Mouse (Mus musculus): ENCODE measurements around the gene Fam3b.

DNA sequence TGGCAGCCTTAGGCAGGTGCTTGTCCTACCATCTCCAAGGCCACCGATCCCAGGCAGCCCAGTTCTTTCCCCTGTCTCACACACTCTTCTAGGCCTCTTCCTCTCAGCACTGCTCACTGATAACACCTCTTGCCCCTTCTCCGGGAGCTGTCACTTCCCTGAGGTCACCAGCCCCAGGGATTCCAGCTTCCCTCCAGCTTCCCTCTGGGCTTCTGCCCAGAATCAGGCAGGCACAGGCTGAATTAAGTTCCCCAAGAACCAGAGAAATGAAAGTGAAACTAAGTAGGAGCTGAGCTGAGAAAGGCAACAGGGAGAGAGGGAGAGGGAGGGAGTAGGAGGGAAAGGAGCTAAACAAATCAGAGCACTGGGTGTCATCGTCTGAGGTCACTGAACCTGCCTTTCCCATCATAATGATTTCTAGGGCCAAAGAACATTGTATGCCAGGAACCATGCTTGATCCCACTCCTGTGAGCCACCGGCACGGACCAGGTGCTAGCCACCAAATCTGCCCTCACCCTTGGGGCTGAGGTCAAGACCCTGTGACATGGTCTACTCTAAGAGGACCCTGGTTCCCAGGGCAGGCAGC, 20.4 kb upstream of the Fam3b start:
- TF ChIP-seq CTCF (IDR thresholded peaks at IDR 0.05; ENCODE audit: low read depth) (no peak), EP300 (IDR thresholded peaks at IDR 0.05; ENCODE audit: low read depth) (no peak)
